Mouse (Mus musculus) bone marrow macrophage, adult 2 months (primary cell): ENCODE results near the gene Homer2.

Experiments
- CTCF ChIP-seq: IDR thresholded peaks from 2 replicates; pipeline ENCODE4 v1.5.1; 2012; ENCODE audit warnings: low read depth, mild to moderate bottlenecking, low read length, moderate library complexity
- POLR2A ChIP-seq: IDR thresholded peaks from 2 replicates; pipeline ENCODE4 v1.6.1; 2012; ENCODE audit warnings: mild to moderate bottlenecking, low read depth, low read length, borderline replicate concordance

DNA sequence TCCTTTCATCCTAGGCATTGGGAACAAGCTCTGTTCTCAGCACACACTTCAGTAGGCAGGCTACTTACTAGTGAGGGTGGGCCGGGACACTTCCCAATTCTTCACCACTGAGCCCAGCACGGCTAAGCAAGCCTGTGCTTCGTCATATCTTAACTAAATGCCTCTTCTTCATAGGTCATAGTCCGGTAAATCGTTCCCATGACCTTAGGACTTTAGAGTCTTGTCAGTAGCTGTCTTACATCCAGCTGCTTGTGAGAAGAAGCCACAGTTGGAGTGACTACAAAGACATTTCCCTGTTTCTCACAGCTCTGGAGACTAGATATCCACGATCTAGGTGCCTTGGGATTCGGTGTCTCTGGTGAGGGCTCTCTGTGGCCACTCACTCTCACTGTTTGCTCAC, 122.0 kb downstream of the Homer2 start:
- no peak for TF ChIP-seq POLR2A
- TF ChIP-seq CTCF: no peak
